Mouse (Mus musculus) cortical plate, adult 2 months (tissue): ENCODE data around the gene Itgav.

Experiments
- CTCF ChIP-seq: fragments of 200-500 bp; IDR thresholded peaks from 2 replicates; pipeline ENCODE4 v1.5.1; 2011; ENCODE audit warnings: mild to moderate bottlenecking, control low read depth, low read length; ENCODE audit not compliant: insufficient read depth; ENCODE audit errors: extremely low read depth
- POLR2A ChIP-seq: fragments of 200-500 bp; IDR thresholded peaks from 2 replicates; pipeline ENCODE4 v1.6.1; 2011; ENCODE audit warnings: mild to moderate bottlenecking, low read length, control low read depth; ENCODE audit not compliant: insufficient read depth; ENCODE audit errors: extremely low read depth

GRCm38 (mm10) chr2:83723921-83724826 lies at the start of gene Itgav:
- TF ChIP-seq CTCF (no peak), POLR2A (no peak)
